Mouse (Mus musculus) B cell, adult 67 days (primary cell): ENCODE results near the gene Pkd1. TPM values are rescaled to one million over a fixed set of nuclear protein-coding genes. Genes with fewer than 3 reads are reported as not detected.

Experiments
- total RNA-seq, 2 experiments: library from RNA; stranded (reverse); gene quantifications; 4 replicates each; pipeline ENCODE4 v1.2.4; 2023

Gene Pkd1
- total RNA-seq, result 10 to 100 TPM; 75.3 to 80.9 TPM

DNA sequence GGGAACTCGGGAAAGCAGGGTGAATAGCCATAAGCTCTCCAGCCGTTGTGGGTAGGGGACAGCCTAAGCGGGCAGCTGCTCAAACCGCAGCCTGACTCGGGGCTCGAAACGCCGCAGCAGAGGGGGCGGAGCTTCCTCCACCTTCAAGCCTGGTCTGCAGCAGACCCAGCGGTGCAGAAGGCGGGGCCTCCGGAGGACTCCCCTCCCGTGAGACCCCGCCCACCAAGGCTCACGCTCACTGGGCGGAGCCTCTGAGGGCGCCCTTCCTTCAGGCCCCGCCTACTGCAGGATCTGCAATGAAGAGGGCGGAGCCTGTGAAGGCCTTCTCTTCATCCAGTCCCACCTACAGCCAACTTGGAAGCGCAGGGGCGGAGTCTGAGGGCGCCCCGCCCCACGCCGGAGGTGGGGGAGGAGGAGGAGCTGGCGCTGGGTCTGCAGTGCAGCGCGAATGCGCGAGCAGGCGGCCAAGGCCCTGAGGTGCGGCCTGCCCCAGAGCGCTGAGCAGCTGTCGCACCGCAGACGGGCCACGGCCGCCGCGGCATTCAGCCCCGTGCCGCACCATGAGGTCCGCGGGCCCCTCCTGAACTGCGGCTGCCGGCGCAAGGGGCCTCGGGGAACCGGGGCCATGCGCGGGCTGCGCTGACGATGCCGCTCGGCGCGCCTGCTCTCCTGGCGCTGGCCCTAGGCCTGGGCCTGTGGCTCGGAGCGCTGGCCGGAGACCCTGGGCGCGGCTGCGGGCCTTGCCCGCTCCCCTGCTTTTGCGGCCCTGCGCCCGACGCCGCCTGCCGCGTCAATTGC lies at the start of gene Pkd1:
Gene Pkd1 (plus strand): TSS at position 217 of the 798 bp plus-strand sequence.

DNA sequence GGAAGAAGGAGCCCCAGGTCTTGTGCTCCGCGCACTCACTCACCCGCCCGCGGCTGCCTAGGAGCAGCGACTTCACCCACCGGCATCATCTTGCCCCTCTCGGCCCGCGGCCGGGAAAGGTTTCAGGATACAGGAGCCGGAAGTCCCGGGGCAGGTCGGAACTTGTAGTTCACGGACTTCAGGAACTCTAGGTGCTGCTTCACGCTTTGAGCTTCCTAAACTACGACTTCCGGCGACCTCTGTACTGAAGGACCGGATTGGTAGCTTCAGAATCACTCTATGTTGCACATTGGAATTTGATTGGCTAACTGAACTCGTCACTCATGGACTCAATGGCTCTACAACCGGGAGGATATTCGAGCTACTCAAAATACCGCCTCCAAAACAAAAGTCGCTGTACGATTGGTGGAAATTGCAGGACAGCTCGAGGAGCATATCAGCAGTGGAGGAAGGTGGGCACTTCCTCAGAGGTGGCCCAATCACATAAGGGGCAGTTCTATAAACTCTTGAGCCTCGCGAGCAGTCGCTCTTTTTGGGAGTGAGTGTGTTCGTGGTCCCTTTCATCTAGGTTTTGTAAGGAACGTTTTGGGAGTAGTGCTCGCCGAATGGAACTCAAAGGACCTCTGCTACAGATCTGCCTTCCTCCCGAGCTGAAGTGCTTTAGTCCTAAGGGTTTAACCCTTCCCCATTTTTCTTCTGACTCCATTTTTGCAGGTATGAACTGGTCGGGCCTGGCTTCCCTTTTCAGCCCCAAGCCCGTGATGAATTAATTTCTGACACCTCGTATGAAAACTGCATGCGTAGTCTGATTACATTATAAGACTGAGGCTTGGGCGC lies 21.7 kb upstream of the Pkd1 start, which contains the start of gene Traf7:
Gene Traf7 (minus strand): TSS at position 216 of the 837 bp plus-strand sequence.

DNA sequence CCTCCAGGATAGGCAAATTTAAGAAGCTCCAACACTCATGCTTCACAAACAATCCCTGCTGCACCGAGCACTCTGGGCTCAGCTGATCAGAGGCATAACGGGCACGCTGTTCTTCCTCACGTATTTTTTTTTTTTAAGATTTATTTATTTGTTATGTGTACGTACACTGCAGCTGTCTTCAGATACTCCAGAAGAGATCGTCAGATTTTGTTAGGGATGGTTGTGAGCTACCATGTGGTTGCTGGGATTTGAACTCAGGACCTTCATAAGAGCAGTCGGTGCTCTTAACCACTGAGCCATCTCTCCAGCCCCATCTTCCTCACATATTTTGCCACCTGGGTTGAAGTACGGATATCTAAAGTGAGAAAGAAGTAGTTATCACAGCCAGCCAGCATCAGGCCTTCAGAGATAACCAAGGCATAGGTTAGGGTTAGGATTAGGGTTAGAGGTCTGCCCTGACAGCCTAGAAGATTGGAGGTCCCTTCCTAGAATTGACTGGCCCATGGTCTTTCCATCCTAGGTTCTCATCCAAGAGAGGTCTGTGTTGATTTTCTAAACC lies 15.4 kb upstream of the Pkd1 start, which contains the start of gene Rab26:
Gene Rab26 (minus strand): TSS at position 51 of the 559 bp plus-strand sequence.

GRCm38 (mm10) chr17:24632167-24632812 lies 82.7 kb downstream of the Pkd1 start, which contains the start of the genes Tsc2 and Nthl1:
Gene Tsc2, minus strand, starts transcription at chr17:24632630.
Gene Nthl1, plus strand, starts transcription at chr17:24632680.

Other genes starting within 250 kb of the Pkd1 start
- gene Abca17, start 198.8 kb upstream of the Pkd1 start, total RNA-seq, result under 1 TPM in 1 of 2 experiments, not detected in 1; 0.42 TPM
- gene Abca3, start 197.9 kb upstream of the Pkd1 start, total RNA-seq, result 10 to 100 TPM; 64.0 to 67.1 TPM
- gene Rnps1, start 135.3 kb upstream of the Pkd1 start, total RNA-seq, result 100 to 1,000 TPM; 146 to 147 TPM
- gene Eci1, start 123.2 kb upstream of the Pkd1 start, total RNA-seq, result 10 to 100 TPM; 31.8 to 32.7 TPM
- gene Dnase1l2, start 106.7 kb upstream of the Pkd1 start, total RNA-seq, result 1 to 10 TPM; 6.0 to 6.6 TPM
- 10 to 100 TPM; 68.6 to 72.5 TPM for gene E4f1, start 79.5 kb upstream of the Pkd1 start, total RNA-seq
- gene Pgp, start 79.4 kb upstream of the Pkd1 start, total RNA-seq, result 10 to 100 TPM; 22.1 to 22.6 TPM
- gene Bricd5, start 76.0 kb upstream of the Pkd1 start, total RNA-seq, result 1 to 10 TPM in 1 of 2 experiments, under 1 TPM in 1; 0.96 to 2.7 TPM
- gene Mlst8, start 70.8 kb upstream of the Pkd1 start, total RNA-seq, result 10 to 100 TPM; 24.9 to 30.6 TPM
- gene Caskin1, start 61.2 kb upstream of the Pkd1 start, total RNA-seq, result not detected
- 100 to 1,000 TPM; 202 to 220 TPM for gene Traf7, start 21.9 kb upstream of the Pkd1 start, total RNA-seq
- 1 to 10 TPM; 1.1 to 1.5 TPM for gene Rab26, start 15.6 kb upstream of the Pkd1 start, total RNA-seq
- 100 to 1,000 TPM in 1 of 2 experiments, 10 to 100 TPM in 1; 97.7 to 108 TPM for gene Tsc2, start 82.8 kb downstream of the Pkd1 start, total RNA-seq
- 1 to 10 TPM; 4.1 to 7.8 TPM for gene Nthl1, start 82.8 kb downstream of the Pkd1 start, total RNA-seq
- gene Slc9a3r2, start 100.5 kb downstream of the Pkd1 start, total RNA-seq, result under 1 TPM in 1 of 2 experiments, not detected in 1; 0.30 TPM
- not detected for gene Npw, start 108.6 kb downstream of the Pkd1 start, total RNA-seq
- 10 to 100 TPM; 60.3 to 60.7 TPM for gene Zfp598, start 119.9 kb downstream of the Pkd1 start, total RNA-seq
- gene Syngr3, start 140.1 kb downstream of the Pkd1 start, total RNA-seq, result under 1 TPM in 1 of 2 experiments, not detected in 1; 0.50 TPM
- 10 to 100 TPM; 15.8 to 17.5 TPM for gene Gfer, start 146.3 kb downstream of the Pkd1 start, total RNA-seq
- 1 to 10 TPM; 5.5 to 7.4 TPM for gene Noxo1, start 146.4 kb downstream of the Pkd1 start, total RNA-seq
- gene Tbl3, start 157.8 kb downstream of the Pkd1 start, total RNA-seq, result 10 to 100 TPM; 30.5 to 32.5 TPM
- gene Rnf151, start 168.2 kb downstream of the Pkd1 start, total RNA-seq, result not detected
- gene Rps2, start 168.3 kb downstream of the Pkd1 start, total RNA-seq, result 1,000 to 10,000 TPM; 1,102 to 1,132 TPM
- gene Ndufb10, start 174.6 kb downstream of the Pkd1 start, total RNA-seq, result 10 to 100 TPM; 67.1 to 79.0 TPM
- gene Rpl3l, start 178.0 kb downstream of the Pkd1 start, total RNA-seq, result not detected
- 10 to 100 TPM; 31.6 to 34.3 TPM for gene Msrb1, start 186.8 kb downstream of the Pkd1 start, total RNA-seq
- not detected for gene Hs3st6, start 203.2 kb downstream of the Pkd1 start, total RNA-seq